Mouse (Mus musculus): ENCODE measurements around the gene Spsb4. TPM values are rescaled to one million over a fixed set of nuclear protein-coding genes. Genes with fewer than 3 reads are reported as not detected.

The Spsb4 gene
- total RNA-seq, 2 experiments from 2014 or later, result 5.1 to 6.1 TPM

GRCm38 (mm10) chr9:96908737-96909136 lies 109.9 kb downstream of the Spsb4 start:
- no peak for DNase-seq (ENCODE audit: extremely low spot score in 1 of 2, low spot score in 1 of 2)

DNA sequence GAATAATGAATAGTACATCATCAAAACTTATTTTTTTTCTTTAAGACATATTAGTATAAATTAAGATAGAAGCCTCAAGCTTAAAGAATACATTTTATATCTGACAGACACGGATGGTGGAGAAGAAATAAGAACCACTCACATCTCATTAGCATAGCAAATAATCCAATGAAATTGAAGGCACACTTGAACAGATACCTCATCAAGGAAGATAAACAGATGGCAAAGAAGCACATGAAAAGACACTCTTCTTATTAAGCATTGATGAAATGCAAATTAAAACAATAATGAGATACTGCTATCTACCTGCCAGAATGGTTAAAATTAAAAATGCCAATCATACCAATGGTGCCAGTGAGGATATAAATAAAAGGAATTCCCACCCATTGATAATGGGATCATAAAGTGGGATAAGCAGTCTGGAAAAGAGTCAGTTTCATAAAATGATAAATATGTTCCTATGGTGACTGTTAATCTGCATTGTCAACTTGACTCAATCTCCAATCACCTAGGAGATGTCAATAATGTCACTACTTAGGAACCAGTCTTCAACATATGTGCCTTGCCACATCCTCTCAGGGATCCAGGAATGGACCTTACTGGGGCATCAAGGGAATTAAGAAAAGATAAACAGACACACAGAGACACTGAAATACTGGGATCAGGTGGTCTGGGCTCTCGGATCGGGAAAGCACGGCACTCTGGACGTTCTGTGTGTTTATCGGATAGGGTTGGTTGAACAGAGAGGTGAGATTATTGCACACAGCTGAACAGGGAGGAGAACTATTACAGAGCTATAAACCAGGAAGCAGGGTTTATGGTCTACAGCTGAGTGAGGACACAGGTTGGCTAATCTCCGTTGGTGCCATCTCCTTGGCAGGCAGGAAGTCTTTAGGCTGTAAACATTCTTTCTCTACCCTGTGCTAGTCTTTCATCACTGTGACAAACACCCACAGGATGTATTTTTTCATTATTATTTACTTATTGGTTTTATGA lies 114.0 kb downstream of the Spsb4 start:
- no peak for DNase-seq (ENCODE audit: extremely low spot score in 1 of 2, low spot score in 1 of 2)

DNA sequence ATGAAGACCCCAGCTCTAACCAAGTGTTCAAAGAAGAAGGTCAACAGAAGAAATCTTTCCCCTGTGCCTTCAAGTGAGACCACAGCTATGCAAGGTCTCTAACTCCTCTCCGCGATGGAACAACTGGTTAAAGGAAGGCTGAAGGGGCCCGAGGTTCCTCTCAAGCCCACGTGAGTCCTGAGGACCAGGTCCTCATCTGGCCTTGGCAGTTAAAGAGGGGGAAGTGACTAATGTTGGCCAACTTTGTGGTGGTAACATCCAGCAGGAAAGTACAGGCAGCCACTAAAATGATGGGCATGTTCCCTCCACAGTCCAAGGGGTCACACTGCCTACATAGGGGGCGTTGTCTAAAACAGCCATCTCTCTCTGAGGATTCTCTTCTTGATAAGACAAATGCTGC lies 118.9 kb downstream of the Spsb4 start:
- DNase-seq (ENCODE audit: extremely low spot score in 1 of 2, low spot score in 1 of 2), result no peak

GRCm38 (mm10) chr9:96899004-96899403 lies 119.6 kb downstream of the Spsb4 start:
- no peak for DNase-seq (ENCODE audit: extremely low spot score in 1 of 2, low spot score in 1 of 2)

- no peak for DNase-seq (ENCODE audit: extremely low spot score in 1 of 2, low spot score in 1 of 2)
Observed at GRCm38 (mm10) chr9:96896690-96897089, 122.0 kb downstream of the Spsb4 start.

- no peak for DNase-seq (ENCODE audit: extremely low spot score in 1 of 2, low spot score in 1 of 2)
Observed at GRCm38 (mm10) chr9:96893582-96893981, 125.1 kb downstream of the Spsb4 start.

Other genes starting within 250 kb of the Spsb4 start
- gene Pxylp1, start 126.2 kb downstream of the Spsb4 start, total RNA-seq (2021), result 10 to 100 TPM; 15.4 to 16.3 TPM
- gene Slc25a36, start 92.3 kb upstream of the Spsb4 start, total RNA-seq (2021), result 10 to 100 TPM; 65.2 to 89.2 TPM